Mouse (Mus musculus): ENCODE measurements around the gene Dnase1l2.

- TF ChIP-seq CTCF (IDR thresholded peaks at IDR 0.05; ENCODE audit: borderline replicate concordance, insufficient read depth, low read length) (no peak), POLR2A (IDR thresholded peaks at IDR 0.05; ENCODE audit: low read depth, low read length) (no peak)
Measured at GRCm38 (mm10) chr17:24468636-24469246, 25.8 kb upstream of the Dnase1l2 start.
